Mouse (Mus musculus) embryonic facial prominence, embryonic 10.5 days (tissue): ENCODE results near the gene Dpy19l1. TPM values are rescaled to one million over a fixed set of nuclear protein-coding genes. Genes with fewer than 3 reads are reported as not detected.
A peak's percentile ranks its signal among the peaks of the same experiment; 100 is the strongest.

Experiments
- DNase-seq: peaks from one replicate; pipeline ENCODE4 v3.0.0-alpha.2; 2017; ENCODE audit warnings: low spot score
- H3K27ac ChIP-seq: fragments of 300-500 bp; sonication (generic); replicated peaks from 2 replicates; pipeline ENCODE4 v1.5.1; 2016; ENCODE audit warnings: mild to moderate bottlenecking
- H3K27me3 ChIP-seq: fragments of 300-500 bp; sonication (generic); replicated peaks from 2 replicates; pipeline ENCODE4 v1.6.1; 2016; ENCODE audit warnings: low read depth, mild to moderate bottlenecking; ENCODE audit not compliant: poor library complexity, severe bottlenecking
- H3K36me3 ChIP-seq: fragments of 300-500 bp; sonication (generic); replicated peaks from 2 replicates; pipeline ENCODE4 v1.6.1; 2016; ENCODE audit warnings: mild to moderate bottlenecking, moderate library complexity
- H3K4me1 ChIP-seq: fragments of 300-500 bp; sonication (generic); 2 replicates; pipeline ENCODE4 v1.6.1; 2016
- H3K4me3 ChIP-seq: fragments of 300-500 bp; sonication (generic); 2 replicates; pipeline ENCODE4 v1.5.1; 2016; ENCODE audit warnings: mild to moderate bottlenecking, moderate library complexity
- H3K9me3 ChIP-seq: fragments of 300-500 bp; sonication (generic); 2 replicates; pipeline ENCODE4 v1.6.1; 2016; ENCODE audit warnings: mild to moderate bottlenecking
- WGBS: fragments of 180-500 bp; shearing (Covaris S2); methylation state at CpG from one replicate; pipeline ENCODE4 v1.1.7; 2016; 5-methylcytosine and 5-hydroxymethylcytosine counted together
- polyA plus RNA-seq: library from polyadenylated mRNA; unstranded; fragments of >200 nt; fragmentation: Nextera tagmentation; extraction: Ambion mirVana; gene quantifications from 2 replicates; pipeline ENCODE4 v1.2.1, GENCODE M21; 2016

The Dpy19l1 gene
- polyA plus RNA-seq, 1 experiment from 2014 or later, result 9.2 TPM

- Histone ChIP-seq H3K27me3 (no peaks in the 10 kb centered on the region), H3K4me3 (peak overlapping the region; percentile 78), H3K36me3 (no peaks in the 10 kb centered on the region), H3K4me1 (peaks cover 16% of the 10 kb centered on the region), H3K9me3 (no peaks in the 10 kb centered on the region), H3K27ac (peak overlapping the region; percentile 94)
- no peak for DNase-seq
- WGBS, result 2% methylated on average over 45 of the region's 48 CpGs
Observed at GRCm38 (mm10) chr9:24502571-24503004, 352 bp downstream of the Dpy19l1 start.

GRCm38 (mm10) chr9:24501618-24502017 is 1.3 kb downstream of the Dpy19l1 start:
- Histone ChIP-seq H3K36me3 (no peaks in the 10 kb centered on the region), H3K4me3 (peak overlapping the region; percentile 78), H3K9me3 (no peaks in the 10 kb centered on the region), H3K27me3 (no peaks in the 10 kb centered on the region), H3K4me1 (peaks cover 16% of the 10 kb centered on the region), H3K27ac (no peak overlapping the region)
- DNase-seq, result peak; percentile 31
- WGBS, result 60% methylated on average over 2 of the region's 2 CpGs

- WGBS, result 94% methylated on average over 2 of the region's 2 CpGs
- Histone ChIP-seq H3K27me3 (no peaks in the 10 kb centered on the region), H3K27ac (no peak overlapping the region), H3K4me1 (peaks cover 6% of the 10 kb centered on the region), H3K9me3 (no peaks in the 10 kb centered on the region), H3K36me3 (no peaks in the 10 kb centered on the region), H3K4me3 (no peak overlapping the region)
- DNase-seq, result no peak
Observed at GRCm38 (mm10) chr9:24496226-24496625, 6.7 kb downstream of the Dpy19l1 start.

- H3K36me3 ChIP-seq, result no peaks in the 10 kb centered on the region; the same call in 1 of the 2 replicates
- H3K27ac ChIP-seq, result no peak overlapping the region
- DNase-seq, result no peak
- H3K4me3 ChIP-seq, result no peak overlapping the region
- no peaks in the 10 kb centered on the region for H3K9me3 ChIP-seq
- WGBS, result 89% methylated on average over 5 of the region's 5 CpGs
- no peaks in the 10 kb centered on the region for H3K4me1 ChIP-seq
- H3K27me3 ChIP-seq, result no peaks in the 10 kb centered on the region
Observed at GRCm38 (mm10) chr9:24490516-24490915, 12.4 kb downstream of the Dpy19l1 start.

- Histone ChIP-seq H3K27ac (no peak overlapping the region), H3K4me3 (no peak overlapping the region), H3K9me3 (no peaks in the 10 kb centered on the region), H3K27me3 (no peaks in the 10 kb centered on the region), H3K36me3 (no peaks in the 10 kb centered on the region; the same call in 1 of the 2 replicates), H3K4me1 (no peaks in the 10 kb centered on the region)
- DNase-seq, result no peak
- 90% methylated on average over 6 of the region's 6 CpGs for WGBS
Observed at GRCm38 (mm10) chr9:24488425-24489104, 14.4 kb downstream of the Dpy19l1 start.

- Histone ChIP-seq H3K9me3 (no peaks in the 10 kb centered on the region), H3K36me3 (peaks cover 37% of the 10 kb centered on the region), H3K4me1 (no peaks in the 10 kb centered on the region), H3K4me3 (no peak overlapping the region), H3K27me3 (no peaks in the 10 kb centered on the region), H3K27ac (no peak overlapping the region)
- no peak for DNase-seq
- whole genome bisulfite sequencing, result 82% methylated on average over 5 of the region's 5 CpGs
Observed at GRCm38 (mm10) chr9:24482375-24482774, 20.6 kb downstream of the Dpy19l1 start.

- no peak overlapping the region for H3K4me3 ChIP-seq
- H3K27me3 ChIP-seq, result no peaks in the 10 kb centered on the region
- no peaks in the 10 kb centered on the region for H3K4me1 ChIP-seq
- H3K27ac ChIP-seq, result no peak overlapping the region
- no peaks in the 10 kb centered on the region for H3K9me3 ChIP-seq
- H3K36me3 ChIP-seq, result peaks cover 45% of the 10 kb centered on the region
- 94% methylated on average over 2 of the region's 2 CpGs for WGBS
- DNase-seq, result no peak
Observed at GRCm38 (mm10) chr9:24477251-24477650, 25.7 kb downstream of the Dpy19l1 start.

- H3K36me3 ChIP-seq, result peaks cover 19% of the 10 kb centered on the region
- WGBS, result 91% methylated on average over 7 of the region's 7 CpGs
- no peaks in the 10 kb centered on the region for H3K9me3 ChIP-seq
- H3K27me3 ChIP-seq, result no peaks in the 10 kb centered on the region
- DNase-seq, result no peak
- H3K4me3 ChIP-seq, result no peak overlapping the region
- H3K4me1 ChIP-seq, result no peaks in the 10 kb centered on the region
- no peak overlapping the region for H3K27ac ChIP-seq
Observed at GRCm38 (mm10) chr9:24473824-24474223, 29.1 kb downstream of the Dpy19l1 start.

- DNase-seq, result no peak
- Histone ChIP-seq H3K9me3 (no peaks in the 10 kb centered on the region), H3K4me1 (no peaks in the 10 kb centered on the region), H3K36me3 (peaks cover 9% of the 10 kb centered on the region), H3K27ac (no peak overlapping the region), H3K4me3 (no peak overlapping the region), H3K27me3 (no peaks in the 10 kb centered on the region)
- WGBS, result 86% methylated on average over 3 of the region's 3 CpGs
Observed at GRCm38 (mm10) chr9:24472514-24472913, 30.4 kb downstream of the Dpy19l1 start.

GRCm38 (mm10) chr9:24470166-24470565 is 32.8 kb downstream of the Dpy19l1 start:
- no peak for DNase-seq
- 84% methylated on average over 5 of the region's 5 CpGs for WGBS
- Histone ChIP-seq H3K4me3 (no peak overlapping the region), H3K4me1 (no peaks in the 10 kb centered on the region), H3K9me3 (no peaks in the 10 kb centered on the region), H3K27ac (no peak overlapping the region), H3K36me3 (peaks cover 7% of the 10 kb centered on the region), H3K27me3 (no peaks in the 10 kb centered on the region)

GRCm38 (mm10) chr9:24467186-24467585 is 35.8 kb downstream of the Dpy19l1 start:
- H3K4me1 ChIP-seq, result no peaks in the 10 kb centered on the region
- H3K9me3 ChIP-seq, result no peaks in the 10 kb centered on the region
- no peak overlapping the region for H3K27ac ChIP-seq
- H3K36me3 ChIP-seq, result no peaks in the 10 kb centered on the region; the same call in 1 of the 2 replicates
- no peak overlapping the region for H3K4me3 ChIP-seq
- 91% methylated on average over 5 of the region's 5 CpGs for WGBS
- no peak for DNase-seq
- no peaks in the 10 kb centered on the region for H3K27me3 ChIP-seq

- no peaks in the 10 kb centered on the region for H3K27me3 ChIP-seq
- no peaks in the 10 kb centered on the region for H3K9me3 ChIP-seq
- no peak for DNase-seq
- H3K36me3 ChIP-seq, result no peaks in the 10 kb centered on the region; the same call in 1 of the 2 replicates
- WGBS, result 93% methylated on average over 1 of the region's 1 CpGs
- H3K4me3 ChIP-seq, result no peak overlapping the region
- H3K27ac ChIP-seq, result no peak overlapping the region
- H3K4me1 ChIP-seq, result no peaks in the 10 kb centered on the region
Observed at GRCm38 (mm10) chr9:24466649-24467048, 36.3 kb downstream of the Dpy19l1 start.

GRCm38 (mm10) chr9:24461379-24461961 is 41.5 kb downstream of the Dpy19l1 start:
- H3K4me3 ChIP-seq, result no peak overlapping the region
- H3K4me1 ChIP-seq, result no peaks in the 10 kb centered on the region
- H3K9me3 ChIP-seq, result no peaks in the 10 kb centered on the region
- DNase-seq, result no peak
- H3K27me3 ChIP-seq, result no peaks in the 10 kb centered on the region
- H3K27ac ChIP-seq, result no peak overlapping the region
- 90% methylated on average over 9 of the region's 9 CpGs for WGBS
- no peaks in the 10 kb centered on the region; the same call in 1 of the 2 replicates for H3K36me3 ChIP-seq
